Mouse (Mus musculus): ENCODE results near the gene 5730409E04Rik. TPM values are rescaled to one million over a fixed set of nuclear protein-coding genes. Genes with fewer than 3 reads are reported as not detected.

The 5730409E04Rik gene
- polyA plus RNA-seq, 1 experiment from 2014 or later, result 2.2 TPM

GRCm38 (mm10) chr4:126641901-126642300 is 32.3 kb downstream of the 5730409E04Rik start:
- 28% methylated on average over 9 of the region's 9 CpGs for WGBS
- H3K9me3 ChIP-seq (replicated peaks), result no peaks in the 10 kb centered on the region
- H3K9ac ChIP-seq, result no peak overlapping the region
- H3K4me2 ChIP-seq, result no peak overlapping the region
- no peak for ATAC-seq
- no peak overlapping the region for H3K27ac ChIP-seq
- H3K4me3 ChIP-seq, result no peak overlapping the region
- H3K27me3 ChIP-seq, result peaks cover 13% of the 10 kb centered on the region
- H3K36me3 ChIP-seq (ENCODE audit: poor library complexity, severe bottlenecking), result no peaks in the 10 kb centered on the region
- H3K4me1 ChIP-seq, result peaks cover 20% of the 10 kb centered on the region

GRCm38 (mm10) chr4:126643815-126644214 is 34.2 kb downstream of the 5730409E04Rik start:
- ATAC-seq, result no peak
- WGBS, result 78% methylated on average over 4 of the region's 4 CpGs

GRCm38 (mm10) chr4:126644333-126644963 is 34.8 kb downstream of the 5730409E04Rik start:
- Histone ChIP-seq H3K36me3 (ENCODE audit: poor library complexity, severe bottlenecking) (no peaks in the 10 kb centered on the region), H3K27me3 (0 out of 2 replicates have a peak, but pooled peaks cover 7% of the 10 kb centered on the region), H3K9ac (no peak overlapping the region), H3K4me1 (peaks cover 28% of the 10 kb centered on the region), H3K27ac (no peak overlapping the region), H3K4me2 (no peak overlapping the region), H3K4me3 (no peak overlapping the region), H3K9me3 (replicated peaks) (no peaks in the 10 kb centered on the region)
- no peak for ATAC-seq
- WGBS, result 67% methylated on average over 10 of the region's 10 CpGs

More at GRCm38 (mm10) chr4:126643815-126644214, 34.2 kb downstream of the 5730409E04Rik start:
- Histone ChIP-seq H3K4me1 (peaks cover 29% of the 10 kb centered on the region), H3K9ac (no peak overlapping the region), H3K36me3 (ENCODE audit: poor library complexity, severe bottlenecking) (no peaks in the 10 kb centered on the region), H3K27me3 (0 out of 2 replicates have a peak, but pooled peaks cover 7% of the 10 kb centered on the region), H3K4me3 (no peak overlapping the region), H3K9me3 (replicated peaks) (no peaks in the 10 kb centered on the region), H3K4me2 (no peak overlapping the region), H3K27ac (no peak overlapping the region)

- H3K9ac ChIP-seq, result no peak overlapping the region
- 10% methylated on average over 24 of the region's 24 CpGs for WGBS
- H3K4me1 ChIP-seq, result peaks cover 25% of the 10 kb centered on the region
- peaks cover 20% of the 10 kb centered on the region for H3K27me3 ChIP-seq
- H3K4me2 ChIP-seq, result peak overlapping the region; percentile 43
- peak; percentile 82 for ATAC-seq
- H3K36me3 ChIP-seq (ENCODE audit: poor library complexity, severe bottlenecking), result no peaks in the 10 kb centered on the region
- H3K27ac ChIP-seq, result peak overlapping the region; percentile 79
- no peaks in the 10 kb centered on the region for H3K9me3 ChIP-seq (replicated peaks)
- H3K4me3 ChIP-seq, result no peak overlapping the region
Measured at GRCm38 (mm10) chr4:126647996-126648910, 38.6 kb downstream of the 5730409E04Rik start.

GRCm38 (mm10) chr4:126653148-126653547 is 43.5 kb downstream of the 5730409E04Rik start:
- 86% methylated on average over 5 of the region's 5 CpGs for WGBS
- no peak overlapping the region for H3K27ac ChIP-seq
- no peaks in the 10 kb centered on the region for H3K9me3 ChIP-seq (replicated peaks)
- H3K4me1 ChIP-seq, result peaks cover 11% of the 10 kb centered on the region
- H3K27me3 ChIP-seq, result peaks cover 30% of the 10 kb centered on the region
- H3K4me2 ChIP-seq, result no peak overlapping the region
- no peaks in the 10 kb centered on the region for H3K36me3 ChIP-seq (ENCODE audit: poor library complexity, severe bottlenecking)
- no peak for ATAC-seq
- H3K4me3 ChIP-seq, result no peak overlapping the region
- no peak overlapping the region for H3K9ac ChIP-seq

GRCm38 (mm10) chr4:126655356-126655755 is 45.7 kb downstream of the 5730409E04Rik start:
- Histone ChIP-seq H3K9ac (no peak overlapping the region), H3K4me3 (no peak overlapping the region), H3K4me2 (no peak overlapping the region), H3K27me3 (peaks cover 33% of the 10 kb centered on the region), H3K4me1 (no peaks in the 10 kb centered on the region), H3K9me3 (replicated peaks) (no peaks in the 10 kb centered on the region), H3K27ac (no peak overlapping the region), H3K36me3 (ENCODE audit: poor library complexity, severe bottlenecking) (no peaks in the 10 kb centered on the region)
- ATAC-seq, result no peak
- 15% methylated on average over 9 of the region's 9 CpGs for WGBS

- Histone ChIP-seq H3K9me3 (replicated peaks) (no peaks in the 10 kb centered on the region; the same call in 1 of the 2 replicates), H3K4me3 (no peak overlapping the region), H3K36me3 (ENCODE audit: poor library complexity, severe bottlenecking) (no peaks in the 10 kb centered on the region), H3K4me1 (no peaks in the 10 kb centered on the region), H3K27ac (no peak overlapping the region), H3K4me2 (no peak overlapping the region), H3K27me3 (peaks cover 16% of the 10 kb centered on the region; the same call in 1 of the 2 replicates), H3K9ac (no peak overlapping the region)
- ATAC-seq, result peak; percentile 65; the same call in 1 of the 2 replicates
- WGBS, result 76% methylated on average over 7 of the region's 7 CpGs
Measured at GRCm38 (mm10) chr4:126661249-126661648, 51.6 kb downstream of the 5730409E04Rik start.

Small RNA genes within 50 kb of the gene (microRNA-seq; reads per million reads assigned to microRNA genes)
- not detected for gene Mir7119

Other genes with a start within 250 kb of the 5730409E04Rik start
- gene Ago3, start 180.3 kb upstream of the 5730409E04Rik start, polyA plus RNA-seq (2015; fragmentation: Nextera tagmentation; extraction: Ambion mirVana), result 17.2 and 17.6 TPM in 2 replicates
- 18.5 and 21.9 TPM in 2 replicates for gene Ago1, start 141.2 kb upstream of the 5730409E04Rik start, polyA plus RNA-seq (2015; fragmentation: Nextera tagmentation; extraction: Ambion mirVana)
- gene Ago4, start 76.3 kb upstream of the 5730409E04Rik start, polyA plus RNA-seq (2015; fragmentation: Nextera tagmentation; extraction: Ambion mirVana), result 5.8 and 6.4 TPM in 2 replicates
- 41.9 and 43.3 TPM in 2 replicates for gene Clspn, start 52.9 kb upstream of the 5730409E04Rik start, polyA plus RNA-seq (2015; fragmentation: Nextera tagmentation; extraction: Ambion mirVana)
- gene Psmb2, start 67.8 kb downstream of the 5730409E04Rik start, polyA plus RNA-seq (2015; fragmentation: Nextera tagmentation; extraction: Ambion mirVana), result 526 and 541 TPM in 2 replicates
- 0.19 and 0.31 TPM in 2 replicates for gene Tfap2e, start 126.4 kb downstream of the 5730409E04Rik start, polyA plus RNA-seq (2015; fragmentation: Nextera tagmentation; extraction: Ambion mirVana)
- 47.6 and 60.0 TPM in 2 replicates for gene Ncdn, start 143.6 kb downstream of the 5730409E04Rik start, polyA plus RNA-seq (2015; fragmentation: Nextera tagmentation; extraction: Ambion mirVana)
- gene AU040320, start 143.7 kb downstream of the 5730409E04Rik start, polyA plus RNA-seq (2015; fragmentation: Nextera tagmentation; extraction: Ambion mirVana), result 29.3 and 32.6 TPM in 2 replicates